Mouse (Mus musculus) embryonic facial prominence, embryonic 14.5 days (tissue): Measurements from ENCODE around the gene Erg. TPM values are rescaled to one million over a fixed set of nuclear protein-coding genes. Genes with fewer than 3 reads are reported as not detected.

Experiments
- ATAC-seq: fragments of 200-750 bp; cut with Nextera tagmentation; 2 replicates; pipeline ENCODE4 v1.8.0; 2017; ENCODE audit warnings: low read depth, moderate number of reproducible peaks, moderate TSS enrichment
- DNase-seq: peaks from one replicate; pipeline ENCODE4 v3.0.0-alpha.2; 2015; ENCODE audit warnings: low spot score
- H3K27ac ChIP-seq: fragments of 300-500 bp; sonication (generic); replicated peaks from 2 replicates; pipeline ENCODE4 v1.5.1; 2014; ENCODE audit warnings: low read depth, mild to moderate bottlenecking, low read length, moderate library complexity
- H3K27me3 ChIP-seq: fragments of 300-500 bp; sonication (generic); replicated peaks from 2 replicates; pipeline ENCODE4 v1.6.1; 2014; ENCODE audit warnings: low read length; ENCODE audit not compliant: control insufficient read depth, insufficient read depth
- H3K36me3 ChIP-seq: fragments of 300-500 bp; sonication (generic); 2 replicates; pipeline ENCODE4 v1.6.1; 2014; ENCODE audit warnings: low read length, mixed read lengths; ENCODE audit not compliant: control insufficient read depth, insufficient read depth
- H3K4me1 ChIP-seq: fragments of 300-500 bp; sonication (generic); 2 replicates; pipeline ENCODE4 v1.6.1; 2014; ENCODE audit warnings: antibody characterized with exemption, low read length; ENCODE audit not compliant: control insufficient read depth, insufficient read depth
- H3K4me2 ChIP-seq: fragments of 300-500 bp; sonication (generic); 2 replicates; pipeline ENCODE4 v1.6.1; 2014; ENCODE audit warnings: low read depth, mild to moderate bottlenecking, low read length, moderate library complexity, mixed read lengths
- H3K4me3 ChIP-seq: fragments of 300-500 bp; sonication (generic); 2 replicates; pipeline ENCODE4 v1.5.1; 2014; ENCODE audit warnings: low read depth, mild to moderate bottlenecking, low read length
- H3K9ac ChIP-seq: fragments of 300-500 bp; sonication (generic); 2 replicates; pipeline ENCODE4 v1.6.1; 2014; ENCODE audit warnings: low read depth, mild to moderate bottlenecking, low read length, moderate library complexity, mixed read lengths
- H3K9me3 ChIP-seq: fragments of 300-500 bp; sonication (generic); 2 replicates; pipeline ENCODE4 v1.6.1; 2016; ENCODE audit warnings: low read length; ENCODE audit not compliant: control insufficient read depth
- WGBS: fragments of 180-500 bp; shearing (Covaris S2); extraction: QIAGEN DNeasy Blood & Tissue Kit; methylation state at CpG from one replicate; pipeline ENCODE4 v1.1.7; 2014; 5-methylcytosine and 5-hydroxymethylcytosine counted together
- polyA plus RNA-seq: library from polyadenylated mRNA; unstranded; fragments of >200 nt; fragmentation: Nextera tagmentation; extraction: Ambion mirVana; gene quantifications from 2 replicates; pipeline ENCODE4 v1.2.1, GENCODE M21; 2014

Erg gene
- polyA plus RNA-seq, 1 experiment from 2014 or later: 8.4 TPM

DNA sequence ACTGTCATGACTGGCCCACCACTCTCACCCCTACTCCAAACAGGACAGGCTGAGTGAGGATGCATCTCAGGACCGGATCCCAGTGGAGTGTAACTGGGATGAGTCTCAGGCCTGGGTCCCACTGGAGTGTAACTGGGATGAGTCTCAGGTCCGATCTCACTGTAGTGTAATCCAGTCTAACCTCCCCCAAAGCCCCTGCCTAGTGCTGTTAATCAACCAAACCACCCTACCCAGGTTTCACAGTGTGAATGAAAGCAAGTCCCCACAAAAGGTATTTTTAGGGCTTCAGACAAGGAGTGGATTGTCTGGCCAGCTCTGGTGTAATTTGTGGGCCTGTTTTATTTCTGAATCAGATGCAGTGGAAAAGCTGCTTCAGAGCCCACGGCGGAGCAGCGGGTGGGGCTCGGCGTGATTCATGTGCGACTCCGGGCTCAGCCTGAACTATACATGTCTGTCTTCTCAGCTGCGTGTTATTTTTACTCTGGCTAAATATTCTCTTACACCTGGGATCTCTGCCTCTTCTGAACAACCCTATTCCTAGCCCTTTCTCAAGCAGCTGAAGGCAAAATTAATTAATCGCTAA lies 187.5 kb downstream of the Erg start:
- peak overlapping the region; percentile 25 for H3K27ac ChIP-seq
- DNase-seq (peak; percentile 60), ATAC-seq (peak; percentile 50; the same call in 1 of the 2 replicates)
- H3K4me2 ChIP-seq: no peak overlapping the region
- H3K36me3 ChIP-seq: no peaks in the 10 kb centered on the region
- H3K9ac ChIP-seq: no peak overlapping the region
- 66% methylated on average over 11 of the region's 11 CpGs for WGBS
- no peak overlapping the region for H3K4me3 ChIP-seq
- H3K4me1 ChIP-seq: no peaks in the 10 kb centered on the region
- no peaks in the 10 kb centered on the region for H3K27me3 ChIP-seq
- no peaks in the 10 kb centered on the region for H3K9me3 ChIP-seq

- Histone ChIP-seq H3K4me1 (no peaks in the 10 kb centered on the region), H3K27me3 (no peaks in the 10 kb centered on the region), H3K4me3 (no peak overlapping the region), H3K27ac (no peak overlapping the region), H3K36me3 (0 out of 2 replicates have a peak, but pooled peaks cover 4% of the 10 kb centered on the region), H3K9me3 (no peaks in the 10 kb centered on the region), H3K9ac (no peak overlapping the region), H3K4me2 (no peak overlapping the region)
- ATAC-seq (no peak; the same call in 1 of the 2 replicates), DNase-seq (peak; percentile 34)
- WGBS: 38% methylated on average over 1 of the region's 1 CpGs
Measured at GRCm38 (mm10) chr16:95390787-95391186, 195.6 kb downstream of the Erg start.

- WGBS: 77% methylated on average over 4 of the region's 4 CpGs
- Histone ChIP-seq H3K4me3 (no peak overlapping the region), H3K27ac (no peak overlapping the region), H3K27me3 (no peaks in the 10 kb centered on the region), H3K36me3 (0 out of 2 replicates have a peak, but pooled peaks cover 4% of the 10 kb centered on the region), H3K4me1 (no peaks in the 10 kb centered on the region), H3K9ac (no peak overlapping the region), H3K9me3 (peaks cover 6% of the 10 kb centered on the region), H3K4me2 (no peak overlapping the region)
- ATAC-seq (no peak), DNase-seq (no peak)
Measured at GRCm38 (mm10) chr16:95388811-95389529, 197.4 kb downstream of the Erg start.

- no peaks in the 10 kb centered on the region for H3K4me1 ChIP-seq
- H3K4me2 ChIP-seq: no peak overlapping the region
- no peak for ATAC-seq
- H3K36me3 ChIP-seq: 0 out of 2 replicates have a peak, but pooled peaks cover 4% of the 10 kb centered on the region
- no peaks in the 10 kb centered on the region for H3K27me3 ChIP-seq
- H3K4me3 ChIP-seq: no peak overlapping the region
- DNase-seq: no peak
- no peak overlapping the region for H3K27ac ChIP-seq
- 94% methylated on average over 5 of the region's 5 CpGs for WGBS
- no peak overlapping the region for H3K9ac ChIP-seq
- H3K9me3 ChIP-seq: peaks cover 6% of the 10 kb centered on the region
Measured at GRCm38 (mm10) chr16:95388292-95388691, 198.1 kb downstream of the Erg start.

DNA sequence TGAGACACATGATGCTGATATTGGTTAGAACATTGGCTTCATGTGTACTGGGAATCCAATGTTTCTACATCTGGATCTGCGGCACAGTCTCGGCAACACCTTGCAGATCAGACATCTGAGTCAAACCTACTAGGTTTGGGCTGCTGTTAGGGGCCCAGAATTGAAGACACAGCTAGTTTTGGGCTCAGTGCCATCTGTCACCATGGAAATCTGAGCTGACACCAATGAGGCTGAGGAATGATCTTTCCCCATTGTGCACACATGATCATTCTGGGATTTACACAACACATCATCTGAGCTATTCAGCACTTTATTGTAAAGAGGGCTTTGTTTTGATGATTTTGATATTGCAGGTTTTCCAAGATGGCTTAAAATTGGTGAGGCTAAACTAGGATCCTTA lies 199.4 kb downstream of the Erg start:
- WGBS: 100% methylated on average over 2 of the region's 2 CpGs
- Histone ChIP-seq H3K27me3 (no peaks in the 10 kb centered on the region), H3K36me3 (0 out of 2 replicates have a peak, but pooled peaks cover 4% of the 10 kb centered on the region), H3K9ac (no peak overlapping the region), H3K4me2 (no peak overlapping the region), H3K4me1 (no peaks in the 10 kb centered on the region), H3K9me3 (peaks cover 6% of the 10 kb centered on the region), H3K4me3 (no peak overlapping the region), H3K27ac (no peak overlapping the region)
- DNase-seq (no peak), ATAC-seq (no peak)

DNA sequence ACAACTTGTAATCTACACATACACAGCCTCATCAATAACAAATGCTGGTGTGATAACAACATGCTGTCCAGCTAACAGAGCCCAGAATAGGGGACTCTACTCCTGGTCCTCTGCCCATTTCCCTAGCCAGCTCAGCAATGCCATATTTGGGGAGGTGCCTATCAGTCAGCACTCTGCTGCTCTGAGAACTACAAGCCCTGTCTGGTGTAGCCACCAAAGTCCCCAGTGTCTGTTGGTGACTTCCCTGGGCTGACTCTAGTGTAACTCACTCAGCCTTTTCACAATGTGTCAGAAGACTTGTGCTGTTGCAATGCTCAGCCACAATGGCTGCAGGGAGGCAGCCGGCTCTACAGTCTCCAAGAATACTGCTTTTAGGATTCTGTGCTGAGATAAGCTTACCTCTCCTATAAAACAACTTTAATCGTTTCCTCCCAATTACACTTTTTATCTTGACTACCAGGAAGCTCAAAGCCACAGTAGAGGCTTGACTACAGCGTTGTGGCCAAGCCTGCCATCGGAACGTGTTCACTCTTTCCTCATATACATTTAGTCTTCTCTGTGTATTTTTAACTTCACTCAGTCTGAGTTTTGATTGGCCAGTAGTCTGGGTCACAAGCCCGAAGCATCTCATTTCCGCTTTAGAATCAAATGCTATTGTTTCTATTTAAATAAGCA lies 201.0 kb downstream of the Erg start:
- Histone ChIP-seq H3K4me2 (no peak overlapping the region), H3K27ac (no peak overlapping the region), H3K4me1 (no peaks in the 10 kb centered on the region), H3K36me3 (0 out of 2 replicates have a peak, but pooled peaks cover 4% of the 10 kb centered on the region), H3K9me3 (peaks cover 6% of the 10 kb centered on the region), H3K27me3 (no peaks in the 10 kb centered on the region), H3K4me3 (no peak overlapping the region), H3K9ac (no peak overlapping the region)
- 83% methylated on average over 7 of the region's 7 CpGs for WGBS
- DNase-seq (no peak), ATAC-seq (no peak)

DNA sequence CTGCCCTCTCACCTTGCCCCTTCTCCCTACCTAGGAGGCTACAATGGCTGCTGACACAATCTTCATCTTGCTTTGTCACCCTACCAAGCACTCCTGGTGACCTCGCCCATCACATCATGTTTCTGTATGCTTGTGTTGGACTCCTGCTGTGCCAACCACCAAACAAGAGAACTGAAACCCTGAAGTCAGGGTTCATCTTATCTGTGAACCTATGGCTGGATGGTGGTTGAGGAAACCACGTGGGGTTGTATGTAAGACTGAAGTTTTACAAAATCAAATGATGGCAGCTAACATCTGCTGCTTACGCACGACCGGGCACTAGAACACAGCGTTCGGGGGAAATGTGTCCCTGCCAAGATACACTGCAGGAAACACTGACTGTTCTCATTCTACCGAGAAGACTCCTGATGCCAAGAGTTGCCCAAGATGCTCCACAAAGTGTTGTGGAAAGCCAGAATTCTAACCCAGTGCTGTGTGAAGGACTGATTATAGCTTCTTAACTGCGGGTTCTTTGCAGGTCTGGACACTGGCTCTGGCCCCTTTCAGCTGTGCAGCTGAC lies 201.7 kb downstream of the Erg start:
- Histone ChIP-seq H3K4me1 (no peaks in the 10 kb centered on the region), H3K36me3 (peaks cover 4% of the 10 kb centered on the region; the same call in 1 of the 2 replicates), H3K27ac (no peak overlapping the region), H3K9ac (no peak overlapping the region), H3K4me2 (no peak overlapping the region), H3K9me3 (peaks cover 6% of the 10 kb centered on the region), H3K4me3 (no peak overlapping the region), H3K27me3 (no peaks in the 10 kb centered on the region)
- ATAC-seq (no peak), DNase-seq (no peak)
- WGBS: 91% methylated on average over 9 of the region's 9 CpGs

DNA sequence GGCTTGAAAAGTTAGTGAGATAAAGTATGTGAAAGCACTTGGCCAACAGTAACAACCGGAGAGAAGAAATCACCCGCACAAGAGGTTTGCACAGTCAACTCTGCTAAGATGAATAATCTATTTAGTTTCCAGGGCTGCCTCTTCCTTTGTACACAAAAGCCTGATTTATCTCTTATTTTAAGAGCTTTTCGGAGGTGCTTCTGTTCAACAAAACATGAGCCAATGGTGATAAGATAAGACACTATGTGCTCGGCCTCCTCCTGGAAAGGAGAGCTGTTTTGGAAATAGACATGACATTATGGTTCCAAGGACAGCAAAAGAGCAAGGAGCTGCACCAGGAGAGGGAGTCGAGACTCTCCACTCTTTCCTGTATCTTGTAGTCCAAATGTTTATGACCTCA lies 204.1 kb downstream of the Erg start:
- WGBS: 84% methylated on average over 5 of the region's 5 CpGs
- H3K27ac ChIP-seq: no peak overlapping the region

More for the DNA sequence above, 204.1 kb downstream of the Erg start:
- Histone ChIP-seq H3K4me3 (no peak overlapping the region), H3K9me3 (peaks cover 6% of the 10 kb centered on the region), H3K9ac (no peak overlapping the region), H3K27me3 (no peaks in the 10 kb centered on the region), H3K4me2 (no peak overlapping the region), H3K4me1 (no peaks in the 10 kb centered on the region), H3K36me3 (no peaks in the 10 kb centered on the region; the same call in 1 of the 2 replicates)
- ATAC-seq (no peak), DNase-seq (no peak)
